Mouse (Mus musculus): ENCODE data around the gene Dvl3. TPM values are rescaled to one million over a fixed set of nuclear protein-coding genes. Genes with fewer than 3 reads are reported as not detected.
"Not testable (repeated sequence)": the region's sequence is repeated elsewhere in the genome, so short reads cannot be mapped to it uniquely, and the experiment has no call there.

Gene Dvl3
- polyA plus RNA-seq, 1 experiment: 42.7 TPM

DNA sequence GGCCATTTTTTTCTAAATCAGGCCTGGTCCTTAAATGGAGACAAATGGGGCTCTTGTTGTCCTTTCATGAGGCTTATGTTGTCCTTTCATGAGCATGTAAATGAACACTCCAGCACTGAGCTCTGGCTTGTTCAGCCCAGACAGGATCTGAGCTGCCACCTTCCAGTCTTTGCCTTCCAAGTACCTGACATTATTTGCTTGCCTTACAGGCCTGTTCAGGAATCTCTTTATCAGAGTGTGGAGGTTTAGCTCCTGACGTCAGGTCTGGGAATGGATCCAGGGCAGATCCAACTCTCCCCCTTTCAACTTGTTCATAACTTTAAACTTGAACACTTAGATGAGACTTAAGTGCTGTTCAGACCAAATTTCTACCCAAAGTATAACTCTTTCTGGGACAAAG is 39.9 kb upstream of the Dvl3 start:
- no peak for DNase-seq
- H3K27me3 ChIP-seq (ENCODE audit: control insufficient read depth, insufficient read depth, low read length): no peaks in the 10 kb centered on the region
- no peak for TF ChIP-seq CTCF (IDR thresholded peaks at IDR 0.05; ENCODE audit: borderline replicate concordance, control insufficient read depth, extremely low read depth, insufficient read depth, low read length, poor library complexity)
- TF ChIP-seq POLR2A (IDR thresholded peaks at IDR 0.05; ENCODE audit: control insufficient read depth, extremely low read depth, insufficient read depth, low read length, poor library complexity): no peak
- no peak overlapping the region for H3K27ac ChIP-seq (ENCODE audit: control insufficient read depth, insufficient read depth, low read length)
- no peak overlapping the region for H3K4me3 ChIP-seq (ENCODE audit: control insufficient read depth, insufficient read depth, low read length)
- 0 out of 2 replicates have a peak, but pooled peaks cover 2% of the 10 kb centered on the region for H3K4me1 ChIP-seq (replicated peaks; ENCODE audit: control insufficient read depth, insufficient read depth, low read length)
- no peaks in the 10 kb centered on the region for H3K36me3 ChIP-seq (ENCODE audit: control insufficient read depth, insufficient read depth, low read length)
- 93% methylated on average over 1 of the region's 1 CpGs for WGBS

DNA sequence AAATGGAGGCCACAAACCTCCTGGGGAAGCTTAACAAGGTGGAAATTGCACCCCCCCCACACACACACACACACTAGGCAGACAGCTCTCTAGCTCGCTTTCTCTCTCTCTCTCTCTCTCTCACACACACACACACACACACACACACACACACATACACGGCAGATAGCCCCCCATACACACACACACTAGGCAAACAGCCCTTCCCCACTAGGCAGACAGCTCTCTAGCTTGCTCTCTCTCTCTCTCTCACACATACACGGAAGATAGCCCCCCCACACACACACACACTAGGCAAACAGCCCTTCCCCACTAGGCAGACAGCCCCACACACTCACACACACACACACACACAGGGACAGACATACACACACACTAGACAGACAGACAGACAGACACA is 39.5 kb upstream of the Dvl3 start:
- Histone ChIP-seq H3K27me3 (ENCODE audit: control insufficient read depth, insufficient read depth, low read length) (no peaks in the 10 kb centered on the region), H3K4me1 (replicated peaks; ENCODE audit: control insufficient read depth, insufficient read depth, low read length) (0 out of 2 replicates have a peak, but pooled peaks cover 2% of the 10 kb centered on the region), H3K4me3 (ENCODE audit: control insufficient read depth, insufficient read depth, low read length) (no peak overlapping the region), H3K27ac (ENCODE audit: control insufficient read depth, insufficient read depth, low read length) (no peak overlapping the region), H3K36me3 (ENCODE audit: control insufficient read depth, insufficient read depth, low read length) (no peaks in the 10 kb centered on the region)
- WGBS: 87% methylated on average over 3 of the region's 3 CpGs
- DNase-seq: no peak
- TF ChIP-seq POLR2A (IDR thresholded peaks at IDR 0.05; ENCODE audit: control insufficient read depth, extremely low read depth, insufficient read depth, low read length, poor library complexity): no peak
- no peak for TF ChIP-seq CTCF (IDR thresholded peaks at IDR 0.05; ENCODE audit: borderline replicate concordance, control insufficient read depth, extremely low read depth, insufficient read depth, low read length, poor library complexity)

DNA sequence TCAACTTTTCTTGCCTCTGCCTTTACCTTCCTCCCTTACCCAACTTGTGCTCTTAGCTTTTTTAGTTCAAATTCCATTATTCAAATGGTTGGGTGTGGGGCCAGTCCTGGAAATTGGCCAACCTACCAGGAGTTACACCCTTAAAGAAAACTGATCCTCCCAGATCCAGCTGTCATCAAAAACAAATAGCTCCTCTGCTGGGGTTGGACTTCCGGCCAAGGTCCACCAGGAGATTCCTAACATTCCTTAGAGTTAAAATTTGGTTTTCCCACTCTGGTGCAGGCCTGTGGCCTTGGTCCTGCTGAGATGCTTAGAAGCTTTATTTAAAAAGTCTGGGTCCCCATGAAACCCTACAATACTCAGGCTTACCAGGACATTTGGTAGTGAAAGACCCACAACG is 38.3 kb upstream of the Dvl3 start:
- TF ChIP-seq CTCF (IDR thresholded peaks at IDR 0.05; ENCODE audit: borderline replicate concordance, control insufficient read depth, extremely low read depth, insufficient read depth, low read length, poor library complexity): no peak
- TF ChIP-seq POLR2A (IDR thresholded peaks at IDR 0.05; ENCODE audit: control insufficient read depth, extremely low read depth, insufficient read depth, low read length, poor library complexity): no peak
- 95% methylated on average over 2 of the region's 2 CpGs for WGBS
- H3K4me3 ChIP-seq (ENCODE audit: control insufficient read depth, insufficient read depth, low read length): no peak overlapping the region
- H3K4me1 ChIP-seq (replicated peaks; ENCODE audit: control insufficient read depth, insufficient read depth, low read length): 0 out of 2 replicates have a peak, but pooled peaks cover 2% of the 10 kb centered on the region
- DNase-seq: no peak
- no peaks in the 10 kb centered on the region for H3K36me3 ChIP-seq (ENCODE audit: control insufficient read depth, insufficient read depth, low read length)
- H3K27me3 ChIP-seq (ENCODE audit: control insufficient read depth, insufficient read depth, low read length): no peaks in the 10 kb centered on the region
- H3K27ac ChIP-seq (ENCODE audit: control insufficient read depth, insufficient read depth, low read length): no peak overlapping the region

DNA sequence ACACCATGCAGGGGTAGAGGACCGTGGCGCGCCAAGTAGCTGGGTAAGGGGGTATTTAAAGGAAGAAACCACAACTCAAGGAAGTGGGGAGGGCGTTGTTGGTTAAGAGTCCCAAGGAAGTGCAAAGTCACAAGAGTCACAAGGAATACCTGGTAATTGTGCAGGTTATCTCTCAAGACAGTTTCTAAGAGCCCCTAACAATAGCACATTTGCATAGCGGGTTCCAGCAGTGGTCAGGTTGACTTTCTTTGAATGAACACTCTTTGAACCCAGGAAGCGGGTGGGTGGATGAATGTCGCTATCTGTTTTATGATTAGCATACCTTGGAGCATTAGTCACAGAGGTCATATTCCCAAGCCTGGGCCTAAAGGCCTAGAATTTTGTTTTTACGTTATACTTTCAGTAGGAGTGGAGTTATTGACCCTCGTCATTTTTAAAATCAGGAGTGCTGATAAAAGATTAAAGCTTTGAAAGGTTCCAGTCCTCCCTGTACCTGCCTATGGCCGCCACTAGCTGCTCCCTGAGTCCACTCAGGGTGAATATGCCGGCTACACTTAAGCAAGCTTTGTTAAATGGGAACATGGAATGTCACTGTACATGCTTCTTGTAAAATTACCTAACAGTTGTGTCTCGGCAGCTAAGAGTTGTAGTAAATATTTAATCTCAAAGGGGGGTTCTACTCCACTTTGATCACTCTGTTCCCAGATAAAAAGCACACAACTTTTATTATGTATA is 37.6 kb upstream of the Dvl3 start:
- H3K27ac ChIP-seq (ENCODE audit: control insufficient read depth, insufficient read depth, low read length); H3K4me3 ChIP-seq (ENCODE audit: control insufficient read depth, insufficient read depth, low read length); H3K27me3 ChIP-seq (ENCODE audit: control insufficient read depth, insufficient read depth, low read length); H3K36me3 ChIP-seq (ENCODE audit: control insufficient read depth, insufficient read depth, low read length); DNase-seq; H3K4me1 ChIP-seq (replicated peaks; ENCODE audit: control insufficient read depth, insufficient read depth, low read length): not testable (repeated sequence)
- WGBS: 90% methylated on average over 12 of the region's 12 CpGs

DNA sequence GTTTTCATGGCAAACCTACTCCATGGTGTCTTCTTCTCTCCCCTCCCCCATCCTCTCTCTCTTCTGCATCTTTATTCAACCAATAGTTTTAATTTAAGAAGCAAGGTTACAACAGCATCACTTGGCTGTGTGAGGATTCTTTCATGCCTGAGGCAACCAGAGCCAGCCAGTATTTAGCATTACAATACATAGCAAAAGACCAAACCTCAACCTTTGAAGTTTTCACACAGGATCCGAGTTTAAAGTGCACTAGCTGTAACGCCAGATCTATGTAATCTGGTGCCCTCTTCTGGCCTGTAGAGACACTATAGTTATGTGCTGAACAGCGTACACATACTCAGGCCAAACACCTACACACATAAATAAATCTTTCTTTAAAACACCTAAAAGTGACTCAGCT is 36.7 kb upstream of the Dvl3 start:
- H3K4me3 ChIP-seq (ENCODE audit: control insufficient read depth, insufficient read depth, low read length): no peak overlapping the region
- TF ChIP-seq POLR2A (IDR thresholded peaks at IDR 0.05; ENCODE audit: control insufficient read depth, extremely low read depth, insufficient read depth, low read length, poor library complexity): no peak
- TF ChIP-seq CTCF (IDR thresholded peaks at IDR 0.05; ENCODE audit: borderline replicate concordance, control insufficient read depth, extremely low read depth, insufficient read depth, low read length, poor library complexity): no peak
- H3K27ac ChIP-seq (ENCODE audit: control insufficient read depth, insufficient read depth, low read length): no peak overlapping the region
- 0 out of 2 replicates have a peak, but pooled peaks cover 2% of the 10 kb centered on the region for H3K4me1 ChIP-seq (replicated peaks; ENCODE audit: control insufficient read depth, insufficient read depth, low read length)
- DNase-seq: peak; percentile 65
- 19% methylated on average over 3 of the region's 3 CpGs for WGBS
- H3K36me3 ChIP-seq (ENCODE audit: control insufficient read depth, insufficient read depth, low read length): no peaks in the 10 kb centered on the region
- no peaks in the 10 kb centered on the region for H3K27me3 ChIP-seq (ENCODE audit: control insufficient read depth, insufficient read depth, low read length)

DNA sequence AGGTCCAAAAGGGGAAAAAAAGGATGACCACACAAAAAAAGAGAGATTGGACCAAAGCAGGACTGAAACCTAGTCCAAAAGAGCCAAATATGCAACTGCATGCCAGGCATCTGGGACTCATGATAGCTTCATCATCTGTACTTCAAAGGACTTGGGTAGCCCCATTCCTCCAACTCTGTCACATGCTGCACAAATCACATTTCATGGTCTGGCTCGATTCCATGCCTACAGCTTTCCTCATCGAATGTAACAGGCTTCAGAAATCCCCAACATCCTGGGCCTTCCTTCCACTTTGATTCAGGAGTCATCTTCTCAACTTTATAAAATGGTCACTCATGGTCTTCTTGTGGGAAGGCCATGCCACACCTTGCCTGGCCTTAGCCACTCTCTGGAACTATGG is 35.0 kb upstream of the Dvl3 start:
- Histone ChIP-seq H3K27me3 (ENCODE audit: control insufficient read depth, insufficient read depth, low read length) (no peaks in the 10 kb centered on the region), H3K4me3 (ENCODE audit: control insufficient read depth, insufficient read depth, low read length) (no peak overlapping the region), H3K27ac (ENCODE audit: control insufficient read depth, insufficient read depth, low read length) (no peak overlapping the region), H3K36me3 (ENCODE audit: control insufficient read depth, insufficient read depth, low read length) (no peaks in the 10 kb centered on the region), H3K4me1 (replicated peaks; ENCODE audit: control insufficient read depth, insufficient read depth, low read length) (0 out of 2 replicates have a peak, but pooled peaks cover 2% of the 10 kb centered on the region)
- TF ChIP-seq POLR2A (IDR thresholded peaks at IDR 0.05; ENCODE audit: control insufficient read depth, extremely low read depth, insufficient read depth, low read length, poor library complexity): no peak
- no peak for TF ChIP-seq CTCF (IDR thresholded peaks at IDR 0.05; ENCODE audit: borderline replicate concordance, control insufficient read depth, extremely low read depth, insufficient read depth, low read length, poor library complexity)
- WGBS: 81% methylated on average over 2 of the region's 2 CpGs
- no peak for DNase-seq

DNA sequence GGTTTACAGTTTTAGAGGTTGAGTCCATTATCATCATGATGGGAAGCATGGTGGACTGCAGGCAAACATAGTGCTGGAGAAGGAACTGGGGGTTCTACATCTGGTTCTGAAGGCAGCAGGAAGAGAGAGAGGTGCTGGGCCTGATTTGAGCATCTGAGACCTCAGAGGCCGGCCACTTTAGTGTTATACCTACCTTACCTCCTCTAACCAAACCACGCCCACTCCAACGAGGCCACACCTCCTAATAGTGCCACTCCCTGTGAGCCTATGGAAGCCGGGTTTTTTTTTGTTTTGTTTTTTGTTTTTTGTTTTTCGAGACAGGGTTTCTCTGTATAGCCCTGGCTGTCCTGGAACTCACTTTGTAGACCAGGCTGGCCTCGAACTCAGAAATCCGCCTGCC is 33.1 kb upstream of the Dvl3 start:
- not testable (repeated sequence) for H3K4me1 ChIP-seq (replicated peaks; ENCODE audit: control insufficient read depth, insufficient read depth, low read length); DNase-seq; H3K27me3 ChIP-seq (ENCODE audit: control insufficient read depth, insufficient read depth, low read length); H3K36me3 ChIP-seq (ENCODE audit: control insufficient read depth, insufficient read depth, low read length); H3K27ac ChIP-seq (ENCODE audit: control insufficient read depth, insufficient read depth, low read length); H3K4me3 ChIP-seq (ENCODE audit: control insufficient read depth, insufficient read depth, low read length)
- 95% methylated on average over 7 of the region's 7 CpGs for WGBS

Data from thymus, adult 2 months (tissue).